Mouse (Mus musculus) liver, embryonic 14.5 days (tissue): Measurements from ENCODE around the gene Rxra.

ENCODE experiments used
- CTCF ChIP-seq: IDR thresholded peaks from 2 replicates; pipeline ENCODE4 v1.5.1; 2016; ENCODE audit warnings: antibody characterized with exemption, low read depth, control low read depth
- EP300 ChIP-seq: IDR thresholded peaks from 2 replicates; pipeline ENCODE4 v1.6.1; 2016; ENCODE audit warnings: antibody characterized with exemption, low read depth

- TF ChIP-seq EP300, result no peak
- no peak for TF ChIP-seq CTCF
These were observed 130.5 kb downstream of the Rxra start for GRCm38 (mm10) chr2:27806691-27807090.
